Mouse (Mus musculus) intestine, postnatal 0 days (tissue): Measurements from ENCODE around the gene Unc93a2. TPM values are rescaled to one million over a fixed set of nuclear protein-coding genes. Genes with fewer than 3 reads are reported as not detected.
A peak's percentile ranks its signal among the peaks of the same experiment; 100 is the strongest.
"Not testable (repeated sequence)": the region's sequence is repeated elsewhere in the genome, so short reads cannot be mapped to it uniquely, and the experiment has no call there.

ENCODE experiments used
- ATAC-seq: fragments of 200-750 bp; cut with Nextera tagmentation; 2 replicates; pipeline ENCODE4 v1.8.0; 2017; ENCODE audit warnings: mild to moderate bottlenecking, moderate TSS enrichment, moderate library complexity
- H3K27ac ChIP-seq: fragments of 300-500 bp; sonication (generic); 2 replicates; pipeline ENCODE4 v1.5.1; 2014; ENCODE audit warnings: mild to moderate bottlenecking, low read depth, low read length, moderate library complexity
- H3K27me3 ChIP-seq: fragments of 300-500 bp; sonication (generic); replicated peaks from 2 replicates; pipeline ENCODE4 v1.6.1; 2014; ENCODE audit warnings: low read length, mixed read lengths; ENCODE audit not compliant: control insufficient read depth, insufficient read depth
- H3K36me3 ChIP-seq: fragments of 300-500 bp; sonication (generic); 2 replicates; pipeline ENCODE4 v1.6.1; 2014; ENCODE audit warnings: mild to moderate bottlenecking, moderate library complexity; ENCODE audit not compliant: control insufficient read depth, insufficient read depth
- H3K4me1 ChIP-seq: fragments of 300-500 bp; sonication (generic); replicated peaks from 2 replicates; pipeline ENCODE4 v1.6.1; 2014; ENCODE audit warnings: antibody characterized with exemption, low read length, mixed read lengths; ENCODE audit not compliant: control insufficient read depth, insufficient read depth
- H3K4me2 ChIP-seq: fragments of 300-500 bp; sonication (generic); replicated peaks from 2 replicates; pipeline ENCODE4 v1.6.1; 2014; ENCODE audit warnings: low read depth, mild to moderate bottlenecking, moderate library complexity
- H3K4me3 ChIP-seq: fragments of 300-500 bp; sonication (generic); 2 replicates; pipeline ENCODE4 v1.5.1; 2014; ENCODE audit warnings: low read depth, low read length
- H3K9ac ChIP-seq: fragments of 300-500 bp; sonication (generic); 2 replicates; pipeline ENCODE4 v1.6.1; 2014; ENCODE audit warnings: mild to moderate bottlenecking, low read depth, low read length
- H3K9me3 ChIP-seq: fragments of 300-500 bp; sonication (generic); 2 replicates; pipeline ENCODE4 v1.6.1; 2016; ENCODE audit warnings: mixed run types; ENCODE audit not compliant: control insufficient read depth
- CTCF ChIP-seq: sonication (generic); IDR thresholded peaks from 2 replicates; pipeline ENCODE4 v1.5.1; 2016; ENCODE audit warnings: low read depth, mild to moderate bottlenecking, control low read depth, antibody characterized with exemption, moderate library complexity
- WGBS: fragments of 180-500 bp; shearing (Covaris S2); extraction: QIAGEN DNeasy Blood & Tissue Kit; methylation state at CpG from one replicate; pipeline ENCODE4 v1.1.7; 2014; 5-methylcytosine and 5-hydroxymethylcytosine counted together
- polyA plus RNA-seq: library from polyadenylated mRNA; unstranded; fragments of >200 nt; fragmentation: Nextera tagmentation; extraction: Ambion mirVana; gene quantifications from 2 replicates; pipeline ENCODE4 v1.2.1, GENCODE M21; 2015

Gene Unc93a2
- polyA plus RNA-seq: 0.25 and 0.37 TPM in 2 replicates

DNA sequence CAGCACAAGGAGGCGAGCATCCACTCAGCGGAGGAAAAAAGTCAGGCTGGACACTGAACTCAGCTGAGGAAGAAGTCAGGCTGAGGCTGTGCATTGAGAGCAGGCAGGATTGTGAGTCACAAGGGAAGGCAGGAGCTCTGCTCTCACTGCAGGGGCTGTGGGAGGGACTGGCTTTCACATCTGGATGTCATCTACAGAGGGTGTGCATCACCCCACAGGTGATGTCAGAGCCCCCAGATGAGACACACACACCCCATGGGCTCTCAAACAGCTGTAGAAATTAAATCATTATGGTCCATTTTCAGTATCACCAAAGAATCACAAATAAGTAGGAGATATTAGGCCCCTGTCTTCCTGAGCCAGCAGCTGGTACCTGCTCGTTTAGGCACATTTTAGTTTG is at the start of gene Unc93a2:
Gene Unc93a2, minus strand, starts transcription at position 101 of the 400 bp plus-strand sequence.
- not testable (repeated sequence) for H3K4me3 ChIP-seq, H3K36me3 ChIP-seq, H3K27ac ChIP-seq, H3K4me1 ChIP-seq, ATAC-seq, H3K9me3 ChIP-seq, H3K27me3 ChIP-seq, H3K4me2 ChIP-seq, H3K9ac ChIP-seq
- 77% methylated on average over 3 of the region's 3 CpGs for WGBS

DNA sequence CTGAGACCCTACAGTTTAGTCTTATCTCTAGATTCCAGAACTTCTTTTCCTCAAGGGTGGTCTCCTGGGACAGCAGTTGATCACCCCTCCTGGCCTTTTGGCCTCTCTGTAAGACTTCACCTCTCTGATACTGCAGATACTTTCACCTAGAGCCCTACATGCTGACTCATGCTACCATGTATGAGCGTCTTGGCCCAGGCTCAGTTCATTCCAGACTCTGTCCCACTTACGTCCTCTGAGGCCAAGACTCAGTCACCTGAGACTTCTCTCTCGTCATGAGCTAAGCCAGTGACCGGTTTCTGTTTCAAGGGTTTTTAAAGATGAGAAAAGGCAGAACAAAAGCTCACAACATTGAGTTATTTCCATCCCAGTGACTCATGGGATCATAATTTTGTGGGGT is 48.9 kb upstream of the Unc93a2 start:
- H3K27ac ChIP-seq, H3K36me3 ChIP-seq, H3K27me3 ChIP-seq, H3K4me1 ChIP-seq, H3K4me2 ChIP-seq, H3K4me3 ChIP-seq, ATAC-seq, H3K9me3 ChIP-seq, H3K9ac ChIP-seq: not testable (repeated sequence)
- WGBS: 76% methylated on average over 4 of the region's 4 CpGs

DNA sequence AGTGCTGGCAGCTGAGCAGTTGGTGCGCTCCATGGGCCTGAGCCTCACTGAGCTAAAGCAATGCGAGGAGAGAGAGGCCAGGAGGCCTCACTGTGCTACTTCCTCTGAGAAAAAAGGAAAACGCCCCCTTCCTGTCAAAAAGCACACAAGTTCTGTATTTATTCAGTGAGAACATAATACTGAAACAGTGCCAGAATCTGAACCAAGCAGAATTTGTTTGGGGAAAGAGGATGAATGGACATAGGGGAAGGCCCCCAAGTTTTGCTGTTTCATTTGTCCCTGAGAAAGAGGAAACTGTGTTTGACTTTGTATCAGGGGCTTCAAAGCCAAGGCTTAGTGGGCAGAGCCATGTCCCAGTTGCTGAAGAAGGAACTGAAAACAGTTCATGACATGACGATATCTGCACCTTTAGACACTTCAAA is 45.0 kb upstream of the Unc93a2 start:
- not testable (repeated sequence) for ATAC-seq, H3K27me3 ChIP-seq

DNA sequence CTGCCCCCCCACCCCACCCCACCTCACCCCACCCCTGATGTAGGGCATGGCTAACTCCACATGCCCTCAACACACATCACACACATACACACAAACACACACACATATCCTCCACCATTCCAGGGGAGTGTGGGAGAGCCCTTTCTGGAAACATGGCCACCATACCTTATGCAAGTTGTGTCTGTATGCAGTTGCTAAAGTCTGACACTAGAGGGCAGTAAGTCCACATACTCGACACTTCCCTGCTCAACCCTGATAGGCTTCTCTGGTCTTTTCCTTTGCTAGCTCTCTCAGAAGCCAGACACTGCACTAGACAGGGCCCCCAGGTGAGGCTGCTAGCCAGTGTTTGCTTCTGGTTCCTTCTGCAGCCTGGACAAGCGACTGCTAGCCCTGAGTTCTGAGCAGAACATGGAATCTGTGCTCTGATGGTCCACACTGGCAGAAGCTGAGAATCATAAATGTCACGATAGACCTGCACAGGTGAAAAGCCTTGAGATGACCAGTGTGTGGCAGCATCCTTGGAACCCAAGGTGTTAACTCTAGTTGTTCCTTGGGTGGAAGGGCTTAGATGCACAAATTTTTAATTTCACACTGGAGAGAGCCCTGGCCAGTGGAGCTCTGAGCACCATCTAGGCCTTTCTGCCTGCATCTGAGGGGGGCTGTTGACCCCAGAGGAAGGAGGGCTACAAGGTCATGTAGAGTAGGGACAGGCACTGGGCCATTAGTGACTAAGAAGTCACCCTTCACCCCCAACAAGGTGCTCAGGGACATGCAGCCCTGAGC is 35.1 kb upstream of the Unc93a2 start:
- H3K27me3 ChIP-seq, H3K36me3 ChIP-seq, H3K9ac ChIP-seq, H3K27ac ChIP-seq, H3K4me1 ChIP-seq, H3K4me3 ChIP-seq, H3K4me2 ChIP-seq, H3K9me3 ChIP-seq: not testable (repeated sequence)
- TF ChIP-seq CTCF: peak; percentile 67
- ATAC-seq: peak; percentile 66
- WGBS: 33% methylated on average over 3 of the region's 3 CpGs

More for the DNA sequence above, 45.0 kb upstream of the Unc93a2 start:
- not testable (repeated sequence) for H3K9ac ChIP-seq, H3K4me1 ChIP-seq, H3K36me3 ChIP-seq, H3K4me3 ChIP-seq, H3K4me2 ChIP-seq, H3K9me3 ChIP-seq, H3K27ac ChIP-seq
- WGBS: 64% methylated on average over 4 of the region's 4 CpGs

DNA sequence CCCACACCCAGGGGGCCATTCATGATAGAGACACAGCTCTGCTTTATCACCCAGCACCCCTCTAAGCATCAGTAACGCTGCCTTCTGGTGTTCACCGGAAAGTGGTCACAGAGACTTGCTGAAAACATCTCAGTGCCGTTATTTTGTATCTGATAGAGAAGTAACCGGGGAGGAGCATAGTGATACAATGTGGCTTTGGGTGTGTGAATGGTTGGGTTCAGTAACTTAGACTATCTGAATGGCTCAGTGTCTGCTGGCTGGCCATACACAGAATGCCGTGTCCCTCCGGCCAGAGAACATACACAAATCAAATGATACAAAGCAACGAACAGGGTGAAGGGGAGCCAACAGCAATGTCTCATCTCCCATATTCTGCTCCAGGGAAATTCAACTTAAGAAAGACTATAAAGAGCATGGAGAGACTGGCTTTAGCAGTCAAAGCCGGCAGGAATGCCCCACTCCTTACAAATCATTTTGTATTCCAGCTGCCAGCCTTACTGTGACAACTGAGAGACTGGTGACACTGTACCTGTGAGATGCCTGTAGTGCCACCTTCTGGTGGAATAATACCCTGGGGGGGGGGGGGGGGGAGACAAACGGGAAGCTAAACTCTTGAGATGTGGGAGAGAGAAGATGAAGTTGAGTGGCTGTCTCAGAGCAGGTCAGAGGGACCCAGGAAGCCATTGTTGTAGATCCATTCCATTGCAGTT is 29.5 kb upstream of the Unc93a2 start:
- not testable (repeated sequence) for H3K4me3 ChIP-seq, H3K36me3 ChIP-seq, H3K9ac ChIP-seq, H3K27ac ChIP-seq, H3K27me3 ChIP-seq, ATAC-seq, H3K4me2 ChIP-seq, H3K4me1 ChIP-seq, H3K9me3 ChIP-seq
- 87% methylated on average over 6 of the region's 9 CpGs for WGBS

GRCm38 (mm10) chr17:7413336-7413735 is 28.1 kb upstream of the Unc93a2 start:
- not testable (repeated sequence) for H3K36me3 ChIP-seq, ATAC-seq, H3K9me3 ChIP-seq, H3K27me3 ChIP-seq, H3K4me1 ChIP-seq, H3K9ac ChIP-seq, H3K4me3 ChIP-seq, H3K4me2 ChIP-seq, H3K27ac ChIP-seq
- WGBS: 72% methylated on average over 8 of the region's 8 CpGs

DNA sequence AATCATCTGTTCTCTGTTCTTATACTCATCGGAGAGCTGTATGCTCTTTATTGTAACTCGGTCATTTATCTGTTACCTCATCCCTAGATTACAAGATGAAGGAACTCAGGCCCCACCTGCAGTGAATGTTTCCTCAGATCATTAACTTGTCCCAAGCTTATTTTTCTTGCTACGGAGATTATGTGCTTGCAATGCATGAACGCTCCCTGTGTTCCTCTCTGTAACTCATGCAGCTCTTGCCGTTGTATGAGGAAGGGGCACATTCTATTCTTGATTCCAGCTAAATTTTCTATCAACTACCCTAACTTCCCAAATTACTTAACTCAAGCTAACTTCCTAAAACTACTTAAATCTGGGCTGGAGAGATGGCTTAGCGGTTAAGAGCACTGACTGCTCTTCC is 14.5 kb upstream of the Unc93a2 start:
- H3K4me1 ChIP-seq, H3K9me3 ChIP-seq, H3K27ac ChIP-seq, H3K4me3 ChIP-seq, ATAC-seq, H3K36me3 ChIP-seq, H3K4me2 ChIP-seq, H3K9ac ChIP-seq, H3K27me3 ChIP-seq: not testable (repeated sequence)
- WGBS: 74% methylated on average over 6 of the region's 6 CpGs

DNA sequence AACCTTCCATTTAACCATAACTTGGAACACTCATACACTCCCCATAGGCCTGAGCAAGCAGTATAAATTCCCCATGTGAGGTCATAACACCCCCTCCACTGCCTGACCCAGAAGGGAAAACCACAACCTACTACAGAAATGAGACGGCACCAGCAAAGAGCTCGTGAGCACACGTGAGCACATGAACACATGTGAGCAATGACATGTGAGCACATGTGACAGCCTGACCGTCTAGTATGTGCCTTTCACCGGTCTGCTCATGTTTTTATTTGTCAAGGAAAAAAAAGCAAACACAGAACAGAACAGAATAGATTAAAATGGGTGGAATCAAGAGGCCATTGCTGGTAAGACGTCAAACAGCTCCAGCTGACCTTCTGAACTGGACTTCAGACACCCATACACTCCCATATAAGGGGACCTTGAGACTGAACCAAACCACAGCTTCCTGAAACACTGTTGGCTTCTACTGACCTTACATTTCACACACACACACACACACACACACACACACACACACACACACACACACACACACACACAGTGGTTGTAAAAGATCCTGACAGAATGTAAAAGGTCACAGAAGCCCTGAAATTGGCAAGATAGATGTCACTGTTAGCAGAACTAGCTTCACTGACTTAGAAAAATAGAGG is 13.1 kb upstream of the Unc93a2 start:
- not testable (repeated sequence) for H3K4me2 ChIP-seq, H3K9me3 ChIP-seq, H3K4me1 ChIP-seq, H3K9ac ChIP-seq, H3K27me3 ChIP-seq, H3K27ac ChIP-seq, H3K4me3 ChIP-seq, H3K36me3 ChIP-seq
- WGBS: 60% methylated on average over 6 of the region's 6 CpGs
- peak; percentile 86 for ATAC-seq

- not testable (repeated sequence) for H3K4me1 ChIP-seq, H3K9ac ChIP-seq, H3K4me2 ChIP-seq, ATAC-seq, H3K36me3 ChIP-seq, H3K4me3 ChIP-seq, H3K27ac ChIP-seq, H3K27me3 ChIP-seq, H3K9me3 ChIP-seq
- WGBS: 76% methylated on average over 11 of the region's 13 CpGs
Observed at GRCm38 (mm10) chr17:7397079-7397478, 11.8 kb upstream of the Unc93a2 start.
